Mouse (Mus musculus) embryonic stem cell, embryonic (primary cell): ENCODE measurements at regions not wholly inside any gene's neighbourhood (a gene's known extent, or its start where the extent isn't known, plus 50 kb on each side); places are given as distances from the start of the nearest gene placed in this dataset.
"Not testable (repeated sequence)": the region's sequence is repeated elsewhere in the genome, so short reads cannot be mapped to it uniquely, and the experiment has no call there.

Source experiments
- CTCF ChIA-PET, 4 experiments: fragments of 300-600 bp in 2 of 4; fragments of 350-600 bp in 2 of 4; sonication (Branson Sonifier 250); formaldehyde crosslinking; loops; one replicate each; lab custom pipeline; 2022; ENCODE audit warnings: inconsistent platforms in 2 of 4; lab: Charles Lee
- POLR2A ChIA-PET, 4 experiments: fragments of 300-600 bp in 2 of 4; fragments of 350-600 bp in 2 of 4; sonication (Branson Sonifier 250); formaldehyde crosslinking; loops; one replicate each; lab custom pipeline; 2022; ENCODE audit warnings: antibody characterized with exemption in 4 of 4, inconsistent platforms in 1 of 4; lab: Charles Lee

- ChIA-PET CTCF (no interaction called here), POLR2A (no interaction called here)
These were observed 434.2 kb upstream of the Sema6d start for GRCm38 (mm10) chr2:123655551-123655950.

GRCm38 (mm10) chr2:123688290-123689030 is 401.3 kb upstream of the Sema6d start:
- POLR2A ChIA-PET: no interaction called here
- CTCF ChIA-PET: no interaction called here

GRCm38 (mm10) chr2:123689801-123690200 is 400.0 kb upstream of the Sema6d start:
- POLR2A ChIA-PET: no interaction called here
- CTCF ChIA-PET: no interaction called here

GRCm38 (mm10) chr2:123739688-123740087 is 350.1 kb upstream of the Sema6d start:
- ChIA-PET POLR2A (no interaction called here), CTCF (no interaction called here)

GRCm38 (mm10) chr2:123740541-123740940 is 349.2 kb upstream of the Sema6d start:
- ChIA-PET POLR2A (no interaction called here), CTCF (no interaction called here)

- POLR2A ChIA-PET: no interaction called here
- CTCF ChIA-PET: no interaction called here
These were observed 335.5 kb upstream of the Sema6d start for GRCm38 (mm10) chr2:123754220-123754619.

GRCm38 (mm10) chr2:123754656-123755499 is 334.9 kb upstream of the Sema6d start:
- POLR2A ChIA-PET: not testable (repeated sequence)

GRCm38 (mm10) chr2:123799226-123799786 is 290.5 kb upstream of the Sema6d start:
- POLR2A ChIA-PET: no interaction called here
- CTCF ChIA-PET: no interaction called here

More at GRCm38 (mm10) chr2:123754656-123755499, 334.9 kb upstream of the Sema6d start:
- CTCF ChIA-PET: not testable (repeated sequence)

- CTCF ChIA-PET: no interaction called here
These were observed 284.1 kb upstream of the Sema6d start for GRCm38 (mm10) chr2:123805646-123806045.

GRCm38 (mm10) chr2:123806370-123806769 is 283.4 kb upstream of the Sema6d start:
- POLR2A ChIA-PET: no interaction called here

More at GRCm38 (mm10) chr2:123805646-123806045, 284.1 kb upstream of the Sema6d start:
- POLR2A ChIA-PET: no interaction called here

GRCm38 (mm10) chr2:123813182-123813949 is 276.4 kb upstream of the Sema6d start:
- CTCF ChIA-PET: no interaction called here

More at GRCm38 (mm10) chr2:123806370-123806769, 283.4 kb upstream of the Sema6d start:
- CTCF ChIA-PET: no interaction called here

GRCm38 (mm10) chr2:123813950-123814337 is 275.8 kb upstream of the Sema6d start:
- ChIA-PET POLR2A (no interaction called here), CTCF (no interaction called here)

More at GRCm38 (mm10) chr2:123813182-123813949, 276.4 kb upstream of the Sema6d start:
- POLR2A ChIA-PET: interaction anchor here in 1 of 4 experiments (0.7 kb wide), 1 partner anchor 21 kb away, joined by 3 read pairs; no protein-coding TSS in a partner anchor

- ChIA-PET POLR2A (no interaction called here), CTCF (no interaction called here)
These were observed 273.1 kb upstream of the Sema6d start for GRCm38 (mm10) chr2:123816627-123817026.

GRCm38 (mm10) chr2:123833540-123834136 is 256.1 kb upstream of the Sema6d start:
- ChIA-PET CTCF (no interaction called here), POLR2A (interaction anchor here in 1 of 4 experiments (0.6 kb wide), 1 partner anchor 588 kb away, joined by 3 read pairs; no protein-coding TSS in a partner anchor)
